Mouse (Mus musculus): ENCODE data around the gene Maml2. TPM values are rescaled to one million over a fixed set of nuclear protein-coding genes. Genes with fewer than 3 reads are reported as not detected.

Maml2 gene
- polyA plus RNA-seq, 1 experiment from 2014 or later = 8.6 TPM

- ATAC-seq (replicated peaks; ENCODE audit: insufficient number of reproducible peaks, low FRiP score, low TSS enrichment, low read depth) = no peak
- 92% methylated on average over 2 of the region's 2 CpGs for WGBS
- no peaks in the 10 kb centered on the region for H3K9me3 ChIP-seq (replicated peaks; ENCODE audit: control insufficient read depth, low read length)
- no peaks in the 10 kb centered on the region for H3K36me3 ChIP-seq (replicated peaks; ENCODE audit: control insufficient read depth, insufficient read depth, low read depth, low read length)
- H3K9ac ChIP-seq (replicated peaks; ENCODE audit: low read length) = no peak overlapping the region
- no peaks in the 10 kb centered on the region for H3K4me1 ChIP-seq (ENCODE audit: control insufficient read depth, insufficient read depth, low read length)
- H3K27ac ChIP-seq (replicated peaks; ENCODE audit: low read depth, low read length) = no peak overlapping the region
- no peak overlapping the region for H3K4me3 ChIP-seq (ENCODE audit: low read depth, low read length)
- H3K27me3 ChIP-seq (ENCODE audit: control insufficient read depth, insufficient read depth, low read length) = no peaks in the 10 kb centered on the region
- DNase-seq (ENCODE audit: low spot score) = no peak
- H3K4me2 ChIP-seq (ENCODE audit: low read depth, low read length) = no peak overlapping the region
Observed at GRCm38 (mm10) chr9:13313923-13314322, 16.2 kb downstream of the Maml2 start.

GRCm38 (mm10) chr9:13314577-13315004, 16.8 kb downstream of the Maml2 start:
- Histone ChIP-seq H3K36me3 (replicated peaks; ENCODE audit: control insufficient read depth, insufficient read depth, low read depth, low read length) (no peaks in the 10 kb centered on the region), H3K4me2 (ENCODE audit: low read depth, low read length) (no peak overlapping the region), H3K4me3 (ENCODE audit: low read depth, low read length) (no peak overlapping the region), H3K27me3 (ENCODE audit: control insufficient read depth, insufficient read depth, low read length) (no peaks in the 10 kb centered on the region), H3K9ac (replicated peaks; ENCODE audit: low read length) (no peak overlapping the region), H3K9me3 (replicated peaks; ENCODE audit: control insufficient read depth, low read length) (no peaks in the 10 kb centered on the region), H3K27ac (replicated peaks; ENCODE audit: low read depth, low read length) (no peak overlapping the region), H3K4me1 (ENCODE audit: control insufficient read depth, insufficient read depth, low read length) (no peaks in the 10 kb centered on the region)
- 67% methylated on average over 5 of the region's 5 CpGs for WGBS
- ATAC-seq (replicated peaks; ENCODE audit: insufficient number of reproducible peaks, low FRiP score, low TSS enrichment, low read depth) (no peak), DNase-seq (ENCODE audit: low spot score) (no peak)

GRCm38 (mm10) chr9:13315393-13315792, 17.6 kb downstream of the Maml2 start:
- no peak for ATAC-seq (replicated peaks; ENCODE audit: insufficient number of reproducible peaks, low FRiP score, low TSS enrichment, low read depth)
- H3K9me3 ChIP-seq (replicated peaks; ENCODE audit: control insufficient read depth, low read length) = no peaks in the 10 kb centered on the region

GRCm38 (mm10) chr9:13319566-13319965, 21.8 kb downstream of the Maml2 start:
- Histone ChIP-seq H3K9ac (replicated peaks; ENCODE audit: low read length) (no peak overlapping the region), H3K36me3 (replicated peaks; ENCODE audit: control insufficient read depth, insufficient read depth, low read depth, low read length) (no peaks in the 10 kb centered on the region), H3K27me3 (ENCODE audit: control insufficient read depth, insufficient read depth, low read length) (no peaks in the 10 kb centered on the region), H3K4me3 (ENCODE audit: low read depth, low read length) (no peak overlapping the region), H3K27ac (replicated peaks; ENCODE audit: low read depth, low read length) (no peak overlapping the region), H3K9me3 (replicated peaks; ENCODE audit: control insufficient read depth, low read length) (no peaks in the 10 kb centered on the region), H3K4me2 (ENCODE audit: low read depth, low read length) (no peak overlapping the region), H3K4me1 (ENCODE audit: control insufficient read depth, insufficient read depth, low read length) (no peaks in the 10 kb centered on the region)
- WGBS = 83% methylated on average over 2 of the region's 2 CpGs
- ATAC-seq (replicated peaks; ENCODE audit: insufficient number of reproducible peaks, low FRiP score, low TSS enrichment, low read depth) (no peak), DNase-seq (ENCODE audit: low spot score) (no peak)

More at GRCm38 (mm10) chr9:13315393-13315792, 17.6 kb downstream of the Maml2 start:
- Histone ChIP-seq H3K4me3 (ENCODE audit: low read depth, low read length) (no peak overlapping the region), H3K27me3 (ENCODE audit: control insufficient read depth, insufficient read depth, low read length) (no peaks in the 10 kb centered on the region), H3K9ac (replicated peaks; ENCODE audit: low read length) (no peak overlapping the region), H3K36me3 (replicated peaks; ENCODE audit: control insufficient read depth, insufficient read depth, low read depth, low read length) (no peaks in the 10 kb centered on the region), H3K27ac (replicated peaks; ENCODE audit: low read depth, low read length) (no peak overlapping the region), H3K4me2 (ENCODE audit: low read depth, low read length) (no peak overlapping the region), H3K4me1 (ENCODE audit: control insufficient read depth, insufficient read depth, low read length) (no peaks in the 10 kb centered on the region)
- DNase-seq (ENCODE audit: low spot score) = no peak
- 77% methylated on average over 5 of the region's 5 CpGs for WGBS

GRCm38 (mm10) chr9:13320800-13321364, 23.1 kb downstream of the Maml2 start:
- H3K36me3 ChIP-seq (replicated peaks; ENCODE audit: control insufficient read depth, insufficient read depth, low read depth, low read length) = no peaks in the 10 kb centered on the region
- H3K4me1 ChIP-seq (ENCODE audit: control insufficient read depth, insufficient read depth, low read length) = no peaks in the 10 kb centered on the region
- 82% methylated on average over 5 of the region's 5 CpGs for WGBS
- H3K4me2 ChIP-seq (ENCODE audit: low read depth, low read length) = no peak overlapping the region
- DNase-seq (ENCODE audit: low spot score) = no peak
- no peak overlapping the region for H3K27ac ChIP-seq (replicated peaks; ENCODE audit: low read depth, low read length)
- no peak overlapping the region for H3K4me3 ChIP-seq (ENCODE audit: low read depth, low read length)
- ATAC-seq (replicated peaks; ENCODE audit: insufficient number of reproducible peaks, low FRiP score, low TSS enrichment, low read depth) = no peak
- H3K9me3 ChIP-seq (replicated peaks; ENCODE audit: control insufficient read depth, low read length) = no peaks in the 10 kb centered on the region
- H3K9ac ChIP-seq (replicated peaks; ENCODE audit: low read length) = no peak overlapping the region
- no peaks in the 10 kb centered on the region for H3K27me3 ChIP-seq (ENCODE audit: control insufficient read depth, insufficient read depth, low read length)

- no peak overlapping the region for H3K4me2 ChIP-seq (ENCODE audit: low read depth, low read length)
- ATAC-seq (replicated peaks; ENCODE audit: insufficient number of reproducible peaks, low FRiP score, low TSS enrichment, low read depth) = no peak
- H3K9ac ChIP-seq (replicated peaks; ENCODE audit: low read length) = no peak overlapping the region
- H3K27ac ChIP-seq (replicated peaks; ENCODE audit: low read depth, low read length) = no peak overlapping the region
- H3K9me3 ChIP-seq (replicated peaks; ENCODE audit: control insufficient read depth, low read length) = no peaks in the 10 kb centered on the region
- DNase-seq (ENCODE audit: low spot score) = no peak
- H3K27me3 ChIP-seq (ENCODE audit: control insufficient read depth, insufficient read depth, low read length) = no peaks in the 10 kb centered on the region
- no peak overlapping the region for H3K4me3 ChIP-seq (ENCODE audit: low read depth, low read length)
- no peaks in the 10 kb centered on the region for H3K4me1 ChIP-seq (ENCODE audit: control insufficient read depth, insufficient read depth, low read length)
- WGBS = 80% methylated on average over 2 of the region's 2 CpGs
- H3K36me3 ChIP-seq (replicated peaks; ENCODE audit: control insufficient read depth, insufficient read depth, low read depth, low read length) = no peaks in the 10 kb centered on the region
Observed at GRCm38 (mm10) chr9:13323074-13323473, 25.3 kb downstream of the Maml2 start.

- Histone ChIP-seq H3K9ac (replicated peaks; ENCODE audit: low read length) (no peak overlapping the region), H3K27ac (replicated peaks; ENCODE audit: low read depth, low read length) (no peak overlapping the region)
- ATAC-seq (replicated peaks; ENCODE audit: insufficient number of reproducible peaks, low FRiP score, low TSS enrichment, low read depth) = no peak
Observed at GRCm38 (mm10) chr9:13323612-13324011, 25.9 kb downstream of the Maml2 start.

GRCm38 (mm10) chr9:13414230-13414766, 116.5 kb downstream of the Maml2 start:
- Histone ChIP-seq H3K27me3 (ENCODE audit: control insufficient read depth, insufficient read depth, low read length) (no peaks in the 10 kb centered on the region), H3K4me2 (ENCODE audit: low read depth, low read length) (no peak overlapping the region), H3K36me3 (replicated peaks; ENCODE audit: control insufficient read depth, insufficient read depth, low read depth, low read length) (no peaks in the 10 kb centered on the region), H3K9ac (replicated peaks; ENCODE audit: low read length) (no peak overlapping the region), H3K27ac (replicated peaks; ENCODE audit: low read depth, low read length) (no peak overlapping the region), H3K4me1 (ENCODE audit: control insufficient read depth, insufficient read depth, low read length) (no peaks in the 10 kb centered on the region), H3K4me3 (ENCODE audit: low read depth, low read length) (no peak overlapping the region), H3K9me3 (replicated peaks; ENCODE audit: control insufficient read depth, low read length) (no peaks in the 10 kb centered on the region)
- no peak for DNase-seq (ENCODE audit: low spot score)
- peak; percentile 82 for ATAC-seq (replicated peaks; ENCODE audit: insufficient number of reproducible peaks, low FRiP score, low TSS enrichment, low read depth)

More at GRCm38 (mm10) chr9:13323612-13324011, 25.9 kb downstream of the Maml2 start:
- H3K27me3 ChIP-seq (ENCODE audit: control insufficient read depth, insufficient read depth, low read length) = no peaks in the 10 kb centered on the region
- 18% methylated on average over 1 of the region's 1 CpGs for WGBS
- no peaks in the 10 kb centered on the region for H3K36me3 ChIP-seq (replicated peaks; ENCODE audit: control insufficient read depth, insufficient read depth, low read depth, low read length)
- H3K4me1 ChIP-seq (ENCODE audit: control insufficient read depth, insufficient read depth, low read length) = no peaks in the 10 kb centered on the region
- DNase-seq (ENCODE audit: low spot score) = no peak
- H3K4me2 ChIP-seq (ENCODE audit: low read depth, low read length) = no peak overlapping the region
- H3K9me3 ChIP-seq (replicated peaks; ENCODE audit: control insufficient read depth, low read length) = no peaks in the 10 kb centered on the region
- no peak overlapping the region for H3K4me3 ChIP-seq (ENCODE audit: low read depth, low read length)

Data from embryonic facial prominence, embryonic 11.5 days (tissue).